Mouse (Mus musculus) heart, embryonic 13.5 days (tissue): ENCODE measurements around the gene Slc29a2. TPM values are rescaled to one million over a fixed set of nuclear protein-coding genes. Genes with fewer than 3 reads are reported as not detected.
A peak's percentile ranks its signal among the peaks of the same experiment; 100 is the strongest.

Source experiments
- ATAC-seq: fragments of 200-750 bp; cut with Nextera tagmentation; 2 replicates; pipeline ENCODE4 v1.8.0; 2017; ENCODE audit warnings: moderate TSS enrichment; ENCODE audit not compliant: insufficient number of reproducible peaks, low FRiP score, low TSS enrichment; ENCODE audit errors: extremely low read depth
- H3K27ac ChIP-seq: fragments of 300-500 bp; sonication (generic); replicated peaks from 2 replicates; pipeline ENCODE4 v1.5.1; 2015; ENCODE audit warnings: moderate library complexity, mild to moderate bottlenecking, inconsistent platforms
- H3K27me3 ChIP-seq: fragments of 300-500 bp; sonication (generic); replicated peaks from 2 replicates; pipeline ENCODE4 v1.6.1; 2015; ENCODE audit warnings: mild to moderate bottlenecking, inconsistent platforms
- H3K36me3 ChIP-seq: fragments of 300-500 bp; sonication (generic); 2 replicates; pipeline ENCODE4 v1.6.1; 2015; ENCODE audit warnings: mild to moderate bottlenecking, inconsistent platforms
- H3K4me1 ChIP-seq: fragments of 300-500 bp; sonication (generic); 2 replicates; pipeline ENCODE4 v1.6.1; 2015; ENCODE audit warnings: inconsistent platforms
- H3K4me2 ChIP-seq: fragments of 300-500 bp; sonication (generic); 2 replicates; pipeline ENCODE4 v1.6.1; 2015; ENCODE audit warnings: inconsistent platforms, mild to moderate bottlenecking, moderate library complexity
- H3K4me3 ChIP-seq: fragments of 300-500 bp; sonication (generic); 2 replicates; pipeline ENCODE4 v1.5.1; 2015; ENCODE audit warnings: moderate library complexity, mild to moderate bottlenecking, inconsistent platforms
- H3K9ac ChIP-seq: fragments of 300-500 bp; sonication (generic); 2 replicates; pipeline ENCODE4 v1.6.1; 2015; ENCODE audit warnings: inconsistent platforms, mild to moderate bottlenecking, moderate library complexity
- H3K9me3 ChIP-seq: fragments of 300-500 bp; sonication (generic); 2 replicates; pipeline ENCODE4 v1.6.1; 2016; ENCODE audit warnings: inconsistent platforms
- WGBS: fragments of 180-500 bp; shearing (Covaris S2); methylation state at CpG from one replicate; pipeline ENCODE4 v1.1.7; 2015; ENCODE audit warnings: mixed read lengths; 5-methylcytosine and 5-hydroxymethylcytosine counted together
- polyA plus RNA-seq: library from polyadenylated mRNA; unstranded; fragments of >200 nt; fragmentation: Nextera tagmentation; extraction: Ambion mirVana; gene quantifications from 2 replicates; pipeline ENCODE4 v1.2.1, GENCODE M21; 2015

Gene Slc29a2
- polyA plus RNA-seq, 1 experiment from 2014 or later, result 8.5 TPM

DNA sequence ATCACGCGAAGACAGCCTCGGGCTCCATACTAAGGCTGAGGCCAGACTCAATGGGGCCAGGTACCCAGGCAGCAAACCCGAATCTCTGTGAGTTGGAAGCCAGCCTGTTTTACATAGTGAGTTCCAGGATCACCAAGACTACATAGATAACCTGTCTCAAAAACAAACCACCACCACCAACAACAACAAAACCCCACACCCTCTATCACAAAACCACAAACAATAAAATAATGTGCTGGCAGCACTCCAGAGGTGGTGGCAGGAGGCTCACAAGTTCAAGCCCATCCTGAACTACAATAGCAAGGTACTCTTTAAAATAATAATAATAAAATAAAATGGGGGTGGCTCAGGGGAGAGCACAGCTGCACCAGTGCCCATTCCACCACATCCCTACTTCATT lies 12.9 kb downstream of the Slc29a2 start:
- ATAC-seq, result no peak
- no peak overlapping the region for H3K9ac ChIP-seq
- H3K27me3 ChIP-seq, result no peaks in the 10 kb centered on the region
- H3K36me3 ChIP-seq, result peaks cover 7% of the 10 kb centered on the region
- H3K4me2 ChIP-seq, result no peak overlapping the region
- H3K27ac ChIP-seq, result no peak overlapping the region
- no peak overlapping the region for H3K4me3 ChIP-seq
- H3K9me3 ChIP-seq, result no peaks in the 10 kb centered on the region
- WGBS, result 72% methylated on average over 4 of the region's 4 CpGs
- H3K4me1 ChIP-seq, result peaks cover 27% of the 10 kb centered on the region

DNA sequence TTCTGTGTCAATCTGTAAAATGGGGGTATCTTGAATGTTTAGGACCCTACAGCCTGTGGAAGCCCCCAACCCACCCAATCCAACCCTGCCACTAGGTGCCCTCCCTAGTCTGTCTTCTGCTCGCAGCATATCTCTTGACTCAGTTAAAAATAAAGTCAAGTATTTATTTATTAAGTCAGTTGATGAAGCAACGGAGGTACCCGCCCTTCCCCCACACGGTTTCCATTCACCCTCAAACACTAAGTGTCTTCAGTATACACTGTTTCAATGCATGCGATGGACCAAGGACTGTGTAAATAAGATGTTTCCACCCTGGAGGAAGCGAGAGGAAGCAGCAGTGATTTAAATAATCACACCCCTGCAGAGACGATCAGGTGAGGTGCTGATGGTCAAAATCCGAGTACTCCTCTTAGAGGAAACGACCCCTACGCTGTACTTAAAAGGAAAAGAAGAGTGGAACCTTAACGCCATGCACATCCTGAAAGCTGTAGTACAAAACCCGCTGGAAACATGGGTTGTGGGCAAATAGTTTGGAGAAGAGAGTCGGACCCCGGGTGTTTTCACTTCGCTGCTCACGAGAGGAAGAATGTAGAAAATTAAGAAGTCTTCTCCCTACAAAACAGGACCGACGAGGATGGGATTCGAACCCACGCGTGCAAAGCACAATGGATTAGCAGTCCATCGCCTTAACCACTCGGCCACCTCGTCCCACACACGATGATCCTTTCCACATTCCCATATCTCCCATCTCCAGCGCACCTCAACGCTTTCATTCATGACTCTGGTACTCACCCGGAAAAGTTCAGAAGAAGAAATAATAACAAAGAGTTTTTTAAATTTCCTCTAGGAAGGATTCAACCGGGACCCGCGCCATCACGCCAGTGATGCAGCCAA lies 14.3 kb downstream of the Slc29a2 start:
- Histone ChIP-seq H3K4me3 (peak overlapping the region; percentile 79), H3K4me2 (peak overlapping the region; percentile 99), H3K9me3 (no peaks in the 10 kb centered on the region), H3K4me1 (peaks cover 39% of the 10 kb centered on the region), H3K27me3 (no peaks in the 10 kb centered on the region), H3K36me3 (peaks cover 3% of the 10 kb centered on the region; the same call in 1 of the 2 replicates), H3K9ac (peak overlapping the region; percentile 97), H3K27ac (peak overlapping the region; percentile 76)
- 4% methylated on average over 32 of the region's 32 CpGs for WGBS
- 0 out of 2 replicates have a peak, but pooled peaks have one; percentile 20 for ATAC-seq

DNA sequence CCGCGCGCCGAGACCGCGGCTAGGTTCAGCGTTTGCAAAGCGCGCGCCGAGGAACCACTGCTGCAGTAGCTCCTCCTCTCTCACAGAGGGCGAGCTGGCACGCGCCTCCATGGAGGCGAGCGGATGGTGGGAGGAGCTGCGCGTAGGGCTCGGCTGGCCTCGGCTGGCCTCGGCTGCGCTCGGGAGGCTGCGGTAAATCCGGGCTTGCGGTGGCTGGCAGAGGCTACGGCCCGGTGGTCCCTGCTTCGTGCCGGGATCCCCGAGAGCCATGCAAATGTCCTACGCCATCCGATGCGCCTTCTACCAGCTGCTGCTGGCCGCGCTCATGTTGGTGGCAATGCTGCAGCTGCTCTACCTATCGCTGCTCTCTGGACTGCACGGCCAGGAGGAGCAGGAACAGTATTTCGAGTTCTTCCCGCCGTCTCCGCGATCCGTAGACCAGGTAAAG lies 15.1 kb downstream of the Slc29a2 start, which contains the start of the genes B4gat1 and AC124502.3:
Gene B4gat1, plus strand, starts transcription at position 118 of the 448 bp plus-strand sequence.
Gene AC124502.3, plus strand, starts transcription at position 183 of the 448 bp plus-strand sequence.
- WGBS, result 0% methylated on average over 44 of the region's 44 CpGs
- peaks cover 39% of the 10 kb centered on the region for H3K4me1 ChIP-seq
- peak; percentile 76 for ATAC-seq
- H3K4me2 ChIP-seq, result peak within 1 kb of the TSS; percentile 99
- no peaks in the 10 kb centered on the region for H3K9me3 ChIP-seq
- peak within 1 kb of the TSS; percentile 76 for H3K27ac ChIP-seq
- peak within 1 kb of the TSS; percentile 97 for H3K9ac ChIP-seq
- peak within 1 kb of the TSS; percentile 79 for H3K4me3 ChIP-seq
- H3K27me3 ChIP-seq, result no peaks in the 10 kb centered on the region
- peaks cover 11% of the 10 kb centered on the region for H3K36me3 ChIP-seq

DNA sequence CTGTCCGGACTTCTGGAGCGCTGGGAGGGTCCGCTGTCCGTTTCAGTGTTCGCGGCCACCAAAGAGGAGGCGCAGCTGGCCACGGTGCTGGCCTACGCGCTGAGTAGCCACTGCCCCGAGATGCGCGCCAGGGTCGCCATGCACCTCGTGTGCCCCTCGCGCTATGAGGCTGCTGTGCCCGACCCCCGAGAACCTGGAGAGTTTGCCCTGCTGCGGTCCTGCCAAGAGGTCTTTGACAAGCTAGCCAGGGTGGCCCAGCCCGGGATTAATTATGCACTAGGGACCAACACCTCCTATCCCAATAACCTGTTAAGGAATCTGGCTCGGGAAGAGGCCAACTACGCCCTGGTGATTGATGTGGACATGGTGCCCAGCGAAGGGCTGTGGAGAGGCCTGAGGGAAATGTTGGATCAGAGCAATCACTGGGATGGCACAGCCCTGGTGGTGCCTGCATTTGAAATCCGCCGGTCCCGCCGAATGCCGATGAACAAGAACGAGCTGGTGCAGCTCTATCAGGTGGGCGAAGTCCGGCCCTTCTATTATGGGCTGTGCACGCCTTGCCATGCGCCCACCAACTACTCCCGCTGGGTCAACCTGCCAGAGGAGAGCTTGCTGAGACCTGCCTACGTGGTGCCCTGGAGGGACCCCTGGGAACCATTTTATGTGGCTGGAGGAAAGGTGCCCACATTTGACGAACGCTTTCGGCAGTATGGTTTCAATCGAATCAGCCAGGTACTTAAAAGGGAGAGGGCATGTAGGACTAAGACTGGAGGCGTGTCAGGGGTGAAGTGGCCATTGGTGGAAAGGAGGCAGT lies 15.8 kb downstream of the Slc29a2 start:
- Histone ChIP-seq H3K36me3 (peaks cover 15% of the 10 kb centered on the region), H3K9me3 (no peaks in the 10 kb centered on the region), H3K27ac (peak overlapping the region; percentile 76), H3K9ac (peak overlapping the region; percentile 97), H3K4me1 (peaks cover 39% of the 10 kb centered on the region), H3K4me2 (peak overlapping the region; percentile 99), H3K4me3 (peak overlapping the region; percentile 79), H3K27me3 (no peaks in the 10 kb centered on the region)
- ATAC-seq, result no peak
- 14% methylated on average over 41 of the region's 41 CpGs for WGBS

DNA sequence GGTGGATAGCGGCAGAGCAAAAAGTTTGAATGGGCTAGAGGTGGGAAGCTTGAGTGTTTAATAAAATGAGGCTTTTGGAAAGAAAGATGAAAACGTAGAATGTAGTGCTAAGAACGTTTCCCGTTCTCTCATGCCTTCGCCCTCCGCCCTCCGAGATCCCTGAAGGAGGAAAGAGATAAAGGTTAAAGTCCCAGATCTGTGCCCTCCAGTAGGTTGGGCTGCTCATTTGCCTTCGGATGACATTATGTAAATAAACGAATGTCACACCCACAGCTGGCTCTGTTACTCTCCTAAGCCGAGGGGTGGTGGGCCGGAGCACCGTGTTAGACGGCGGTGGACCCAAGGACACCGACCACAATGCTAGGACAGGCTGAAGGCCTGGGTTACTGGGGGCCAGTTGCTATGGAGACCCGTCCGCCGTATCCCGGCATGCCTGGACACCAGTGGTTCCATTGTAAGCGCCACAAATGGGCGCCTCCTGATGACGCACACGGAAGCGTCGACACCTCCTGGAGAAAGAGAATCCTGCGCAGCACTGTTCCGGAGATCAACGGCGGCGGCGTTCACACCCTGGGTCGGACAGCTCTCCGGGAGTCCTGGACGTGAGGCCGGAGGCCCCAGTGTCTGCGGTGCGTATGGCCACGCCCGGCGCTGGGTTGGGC lies 17.3 kb downstream of the Slc29a2 start, which contains the start of gene Brms1:
Gene Brms1, plus strand, starts transcription at position 493 of the 662 bp plus-strand sequence.
- 4% methylated on average over 40 of the region's 40 CpGs for WGBS
- H3K27ac ChIP-seq, result peak within 1 kb of the TSS; percentile 72
- peak; percentile 49 for ATAC-seq

DNA sequence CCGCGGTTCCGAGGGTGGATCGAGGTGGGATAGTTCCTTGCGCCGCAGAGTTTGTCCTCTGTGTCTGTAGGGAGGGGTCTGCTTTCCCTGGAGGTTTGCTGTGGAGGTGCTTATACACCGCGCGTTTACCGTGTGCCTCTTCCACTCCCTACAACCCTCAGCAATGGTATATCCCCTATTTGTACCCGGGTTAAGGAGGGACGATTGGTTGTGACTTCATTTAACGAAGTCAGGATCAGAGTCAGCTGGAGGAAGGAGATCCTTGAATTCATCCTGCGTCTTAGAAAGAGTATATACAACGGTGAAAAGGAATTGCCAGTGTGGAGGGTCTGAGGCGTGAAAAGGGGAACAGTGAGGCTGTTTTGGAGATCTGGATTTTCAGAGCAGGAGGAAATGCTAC lies 17.9 kb downstream of the Slc29a2 start:
- Histone ChIP-seq H3K27ac (peak overlapping the region; percentile 72), H3K4me2 (peak overlapping the region; percentile 99), H3K4me1 (peaks cover 39% of the 10 kb centered on the region), H3K9ac (peak overlapping the region; percentile 97), H3K9me3 (no peaks in the 10 kb centered on the region), H3K4me3 (peak overlapping the region; percentile 79), H3K27me3 (no peaks in the 10 kb centered on the region), H3K36me3 (peaks cover 28% of the 10 kb centered on the region)
- no peak for ATAC-seq
- 2% methylated on average over 16 of the region's 16 CpGs for WGBS

More for the DNA sequence above, 17.3 kb downstream of the Slc29a2 start, which contains the start of gene Brms1:
- Histone ChIP-seq H3K4me1 (peaks cover 39% of the 10 kb centered on the region), H3K4me3 (peak within 1 kb of the TSS; percentile 79), H3K9ac (peak within 1 kb of the TSS; percentile 97), H3K4me2 (peak within 1 kb of the TSS; percentile 99), H3K27me3 (no peaks in the 10 kb centered on the region), H3K36me3 (peaks cover 22% of the 10 kb centered on the region), H3K9me3 (no peaks in the 10 kb centered on the region)

DNA sequence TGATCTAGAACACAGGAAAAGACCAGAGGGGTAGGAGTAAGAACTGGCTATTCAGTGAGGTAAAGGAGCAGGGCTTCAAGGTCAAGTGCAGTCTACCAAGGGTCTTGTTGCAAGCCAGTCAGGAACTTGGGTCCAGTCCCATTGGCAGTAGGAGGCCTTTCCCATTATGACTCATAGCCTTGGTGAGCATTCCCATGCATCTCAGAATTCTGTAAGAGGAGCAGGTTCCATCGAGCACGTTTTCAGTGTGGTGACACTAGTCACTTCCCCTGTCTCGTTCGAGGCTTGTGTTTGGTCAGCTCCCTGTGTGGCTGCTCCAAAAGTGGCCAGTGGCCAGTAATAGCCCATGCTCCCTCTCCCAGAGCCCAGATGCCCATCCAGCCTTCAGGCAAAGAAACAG lies 21.9 kb downstream of the Slc29a2 start:
- WGBS, result 72% methylated on average over 4 of the region's 4 CpGs
- no peak for ATAC-seq

DNA sequence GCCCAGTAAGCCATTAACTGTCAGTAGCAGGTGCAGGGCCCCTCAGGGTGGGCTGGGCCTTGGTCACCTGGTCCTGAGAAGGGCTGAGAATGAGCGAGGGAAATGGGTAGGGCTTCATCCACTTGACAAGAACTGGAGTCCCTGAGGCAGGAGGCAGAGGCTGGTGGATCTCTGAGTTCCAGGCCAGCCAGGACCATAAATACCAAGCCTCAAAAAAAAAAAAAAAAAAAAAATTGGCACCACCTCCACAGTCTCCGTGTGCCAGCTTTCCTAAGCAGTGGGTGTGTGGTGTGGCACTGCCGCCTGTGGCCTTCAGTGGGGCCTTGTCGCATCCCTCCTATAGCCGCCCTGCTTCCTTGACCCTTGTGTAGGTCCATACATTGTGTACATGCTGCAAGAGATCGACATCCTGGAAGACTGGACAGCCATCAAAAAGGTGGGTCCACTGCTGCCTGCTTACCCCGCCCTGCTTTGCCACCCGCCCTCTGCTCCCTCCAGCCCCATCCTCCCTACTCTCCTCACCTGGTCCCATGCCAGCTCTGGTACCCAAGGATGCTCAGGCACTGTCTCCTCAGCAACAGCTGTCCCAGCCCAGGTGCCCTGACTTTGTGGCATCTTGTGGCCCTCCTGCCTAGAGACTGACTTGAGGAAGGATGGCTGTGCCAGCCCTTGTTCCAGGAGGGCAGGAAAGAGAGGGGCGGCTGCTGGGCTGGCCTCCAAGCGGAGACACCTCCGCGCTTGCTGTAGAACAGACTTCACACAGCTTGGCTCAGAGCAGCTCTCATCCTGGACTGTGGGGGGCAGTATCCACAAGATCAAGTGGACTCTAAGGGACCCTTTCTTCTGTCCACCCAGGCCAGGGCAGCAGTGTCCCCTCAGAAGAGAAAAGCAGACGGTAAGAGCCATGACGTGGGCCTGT lies 24.7 kb downstream of the Slc29a2 start:
- Histone ChIP-seq H3K4me2 (no peak overlapping the region), H3K36me3 (peaks cover 50% of the 10 kb centered on the region), H3K9me3 (no peaks in the 10 kb centered on the region), H3K27ac (no peak overlapping the region), H3K27me3 (peaks cover 28% of the 10 kb centered on the region), H3K4me1 (peaks cover 34% of the 10 kb centered on the region), H3K4me3 (no peak overlapping the region), H3K9ac (no peak overlapping the region)
- ATAC-seq, result no peak
- WGBS, result 83% methylated on average over 14 of the region's 14 CpGs

More for the DNA sequence above, 21.9 kb downstream of the Slc29a2 start:
- Histone ChIP-seq H3K36me3 (peaks cover 57% of the 10 kb centered on the region), H3K27me3 (peaks cover 3% of the 10 kb centered on the region; the same call in 1 of the 2 replicates), H3K9ac (no peak overlapping the region), H3K9me3 (no peaks in the 10 kb centered on the region), H3K4me1 (peaks cover 26% of the 10 kb centered on the region), H3K27ac (no peak overlapping the region), H3K4me3 (no peak overlapping the region), H3K4me2 (no peak overlapping the region)

DNA sequence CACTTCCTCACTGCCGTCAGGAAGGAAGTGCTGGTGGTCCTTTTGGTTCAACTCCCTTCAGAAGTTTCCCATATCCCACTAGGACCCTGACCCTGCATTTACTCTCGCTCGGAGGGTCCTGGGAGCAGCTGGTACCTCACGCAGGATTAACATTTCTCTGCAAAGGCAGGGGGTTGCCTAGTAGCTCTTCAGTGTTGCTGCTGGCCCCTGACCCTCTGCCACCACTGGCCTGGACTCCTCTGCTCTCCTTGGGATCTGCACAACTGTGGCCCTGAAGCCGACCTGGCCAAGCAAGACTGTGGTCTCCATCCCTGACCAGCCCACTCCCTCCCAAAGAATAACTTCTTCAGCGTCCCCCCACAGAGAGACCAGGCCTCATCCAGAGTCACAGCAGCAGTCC lies 25.7 kb downstream of the Slc29a2 start:
- H3K4me1 ChIP-seq, result peaks cover 34% of the 10 kb centered on the region
- WGBS, result 82% methylated on average over 6 of the region's 6 CpGs

More for the DNA sequence above, 25.7 kb downstream of the Slc29a2 start:
- no peak overlapping the region for H3K27ac ChIP-seq
- no peak overlapping the region for H3K9ac ChIP-seq
- no peaks in the 10 kb centered on the region for H3K9me3 ChIP-seq
- H3K4me3 ChIP-seq, result no peak overlapping the region
- peaks cover 33% of the 10 kb centered on the region for H3K27me3 ChIP-seq
- no peak overlapping the region for H3K4me2 ChIP-seq
- peaks cover 42% of the 10 kb centered on the region for H3K36me3 ChIP-seq
- ATAC-seq, result no peak
